Comparison of ENCODE assay signal across 14 mouse cellular contexts in genomic region chr11:118142547-118143165, GRCm38 (mm10). TPM values are rescaled to one million over a fixed set of nuclear protein-coding genes. Genes with fewer than 3 reads are reported as not detected.
DNase-seq lines count a peak whose midpoint lies in the region; ATAC-seq and TF ChIP-seq lines count a peak whose summit lies in the region.
"Had no signal": no experiment of that assay in that cellular context is flagged by ENCODE, and none has a peak within 500 bp of the region (broad histone marks: within the 10 kb centered on the region; RNA-seq: fewer than 3 reads in every experiment).

No protein-coding gene starts in this region.

- no peak overlapping the region for H3K9ac ChIP-seq in kidney, embryonic 14.5 days (ENCODE audit: low read depth, low read length)
- no peak overlapping the region for H3K9ac ChIP-seq in hindbrain, embryonic 11.5 days (ENCODE audit: low read depth, low read length)
- no peak overlapping the region; the same call in 1 of the 2 replicates for H3K9ac ChIP-seq in neural tube, embryonic 11.5 days (ENCODE audit: low read length)
- H3K9ac ChIP-seq: embryonic facial prominence, embryonic 12.5 days had no signal

- no peak overlapping the region for H3K4me2 ChIP-seq in kidney, embryonic 14.5 days (replicated peaks; ENCODE audit: low read depth, low read length)
- no peak overlapping the region for H3K4me2 ChIP-seq in hindbrain, embryonic 11.5 days (replicated peaks; ENCODE audit: low read depth, low read length)
- H3K4me2 ChIP-seq in neural tube, embryonic 11.5 days (ENCODE audit: low read depth) = no peak overlapping the region
- H3K4me2 ChIP-seq: embryonic facial prominence, embryonic 12.5 days had no signal

- no peak overlapping the region for H3K27ac ChIP-seq in kidney, embryonic 14.5 days (ENCODE audit: low read depth, low read length)
- peak overlapping the region; percentile 59; the same call in 1 of the 2 replicates for H3K27ac ChIP-seq in hindbrain, embryonic 11.5 days (ENCODE audit: low read depth, low read length)
- H3K27ac ChIP-seq in neural tube, embryonic 11.5 days (ENCODE audit: low read depth, low read length) = peak overlapping the region; percentile 63; the same call in 1 of the 2 replicates
- H3K27ac ChIP-seq in embryonic facial prominence, embryonic 10.5 days (replicated peaks) = no peak overlapping the region; the same call in 1 of the 2 replicates
- H3K27ac ChIP-seq: embryonic facial prominence, embryonic 12.5 days; layer of hippocampus, adult 2 months had no signal

- no peaks in the 10 kb centered on the region for H3K36me3 ChIP-seq in kidney, embryonic 14.5 days (ENCODE audit: control insufficient read depth, insufficient read depth, low read length)
- no peaks in the 10 kb centered on the region for H3K36me3 ChIP-seq in hindbrain, embryonic 11.5 days (ENCODE audit: control insufficient read depth, insufficient read depth, low read length)
- H3K36me3 ChIP-seq in neural tube, embryonic 11.5 days (ENCODE audit: control insufficient read depth, insufficient read depth, low read length) = no peaks in the 10 kb centered on the region
- no peaks in the 10 kb centered on the region for H3K36me3 ChIP-seq in embryonic facial prominence, embryonic 10.5 days (replicated peaks)
- H3K36me3 ChIP-seq: embryonic facial prominence, embryonic 12.5 days had no signal

- H3K27me3 ChIP-seq in kidney, embryonic 14.5 days (ENCODE audit: control insufficient read depth, insufficient read depth, low read length) = no peaks in the 10 kb centered on the region
- no peaks in the 10 kb centered on the region for H3K27me3 ChIP-seq in hindbrain, embryonic 11.5 days (ENCODE audit: control insufficient read depth, insufficient read depth, low read length)
- H3K27me3 ChIP-seq in neural tube, embryonic 11.5 days (ENCODE audit: control insufficient read depth, insufficient read depth, low read length) = no peaks in the 10 kb centered on the region
- no peaks in the 10 kb centered on the region for H3K27me3 ChIP-seq in embryonic facial prominence, embryonic 10.5 days (replicated peaks; ENCODE audit: low read depth, poor library complexity, severe bottlenecking)
- H3K27me3 ChIP-seq: CH12.LX; embryonic facial prominence, embryonic 12.5 days had no signal

- TF ChIP-seq CTCF in brain, embryonic 14.5 days (IDR thresholded peaks at IDR 0.05; ENCODE audit: borderline replicate concordance, extremely low read depth, insufficient read depth, insufficient read length) = no peak

- TF ChIP-seq POLR2A in brain, embryonic 14.5 days (IDR thresholded peaks at IDR 0.05; ENCODE audit: borderline replicate concordance, extremely low read depth, insufficient read depth, insufficient read length, poor library complexity, severe bottlenecking) = no peak

- H3K4me3 ChIP-seq in kidney, embryonic 14.5 days (ENCODE audit: low read length) = no peak overlapping the region
- no peak overlapping the region for H3K4me3 ChIP-seq in hindbrain, embryonic 11.5 days (ENCODE audit: low read depth, low read length)
- no peak overlapping the region for H3K4me3 ChIP-seq in neural tube, embryonic 11.5 days (ENCODE audit: low read depth, low read length)
- H3K4me3 ChIP-seq in embryonic facial prominence, embryonic 10.5 days = no peak overlapping the region
- H3K4me3 ChIP-seq: embryonic facial prominence, embryonic 12.5 days; layer of hippocampus, adult 2 months had no signal

- H3K9me3 ChIP-seq in kidney, embryonic 14.5 days (ENCODE audit: control insufficient read depth, low read length) = peaks cover 4% of the 10 kb centered on the region; the same call in 1 of the 2 replicates
- no peaks in the 10 kb centered on the region for H3K9me3 ChIP-seq in hindbrain, embryonic 11.5 days (ENCODE audit: control insufficient read depth, low read length)
- no peaks in the 10 kb centered on the region for H3K9me3 ChIP-seq in neural tube, embryonic 11.5 days (ENCODE audit: control insufficient read depth, low read length)
- H3K9me3 ChIP-seq in embryonic facial prominence, embryonic 10.5 days = peaks cover 5% of the 10 kb centered on the region; the same call in 1 of the 2 replicates
- H3K9me3 ChIP-seq: embryonic facial prominence, embryonic 12.5 days had no signal

- ATAC-seq in kidney, embryonic 14.5 days (ENCODE audit: low FRiP score, low TSS enrichment) = 0 out of 2 replicates have a peak, but pooled peaks have one; percentile 16
- peak; percentile 49; the same call in 1 of the 2 replicates for ATAC-seq in hindbrain, embryonic 11.5 days (ENCODE audit: low FRiP score)
- peak; percentile 67; the same call in 1 of the 2 replicates for ATAC-seq in neural tube, embryonic 11.5 days (ENCODE audit: insufficient read depth, low FRiP score, low TSS enrichment)
- ATAC-seq: lung, postnatal 0 days had no signal

- H3K4me1 ChIP-seq in kidney, embryonic 14.5 days (ENCODE audit: control insufficient read depth, insufficient read depth, low read length) = no peaks in the 10 kb centered on the region
- no peaks in the 10 kb centered on the region for H3K4me1 ChIP-seq in hindbrain, embryonic 11.5 days (replicated peaks; ENCODE audit: control insufficient read depth, insufficient read depth, low read length)
- H3K4me1 ChIP-seq in neural tube, embryonic 11.5 days (ENCODE audit: control insufficient read depth, insufficient read depth, low read length) = no peaks in the 10 kb centered on the region; the same call in 1 of the 2 replicates
- peaks cover 18% of the 10 kb centered on the region for H3K4me1 ChIP-seq in embryonic facial prominence, embryonic 10.5 days

- DNase-seq in kidney, postnatal 14 days = no peak
- DNase-seq in brain, embryonic 14.5 days (ENCODE audit: low read depth) = peak; percentile 36
- peak; percentile 49 for DNase-seq in hindbrain, embryonic 11.5 days (ENCODE audit: low spot score)
- peak; percentile 37 for DNase-seq in neural tube, embryonic 11.5 days (ENCODE audit: low spot score)
- DNase-seq in lung, postnatal 4 days = no peak
- DNase-seq in embryonic facial prominence, embryonic 10.5 days (ENCODE audit: low spot score) = no peak
- no peak for DNase-seq in right cerebral cortex, postnatal 25 days
- DNase-seq: heart, postnatal 4 days; thymus, postnatal 14 days had no signal

- 34% methylated on average over 7 of the region's 7 CpGs for WGBS in kidney, embryonic 14.5 days
- WGBS in hindbrain, embryonic 11.5 days = 28% methylated on average over 7 of the region's 7 CpGs
- WGBS in neural tube, embryonic 11.5 days = 21% methylated on average over 7 of the region's 7 CpGs
- WGBS in embryonic facial prominence, embryonic 10.5 days = 32% methylated on average over 7 of the region's 7 CpGs

RNA-seq across cellular contexts. Expression of gene Dnah17, which starts 12.2 kb away (rescaled TPM):
- 0.20 and 0.23 TPM in 2 replicates for polyA plus RNA-seq in kidney, embryonic 14.5 days (2014; fragmentation: Nextera tagmentation; extraction: Ambion mirVana)
- polyA plus RNA-seq in brain, embryonic 14.5 days (2012; rRNA removed) = 0.10 and 0.19 TPM in 2 replicates
- polyA plus RNA-seq in hindbrain, embryonic 11.5 days (2014; fragmentation: Nextera tagmentation; extraction: Ambion mirVana) = 0.14 and 0.17 TPM in 2 replicates
- polyA plus RNA-seq in neural tube, embryonic 11.5 days (2014; fragmentation: Nextera tagmentation; extraction: Ambion mirVana) = 0.13 and 0.23 TPM in 2 replicates
- polyA plus RNA-seq in embryonic facial prominence, embryonic 10.5 days (2016; fragmentation: Nextera tagmentation; extraction: Ambion mirVana) = 0.17 and 0.19 TPM in 2 replicates

Comparison
In these comparisons a context has a peak if more than half of its experiments do, and no peak if none do; other contexts are left out.
1. ATAC-seq: peak in every context shown above with its lines; median percentile 67 in neural tube, embryonic 11.5 days; 49 in hindbrain, embryonic 11.5 days; 16 in kidney, embryonic 14.5 days.
2. H3K27ac ChIP-seq: peak in hindbrain, embryonic 11.5 days (single experiment) and neural tube, embryonic 11.5 days (single experiment); none in kidney, embryonic 14.5 days (single experiment) and embryonic facial prominence, embryonic 10.5 days (single experiment).
3. DNase-seq: peak in brain, embryonic 14.5 days (single experiment), hindbrain, embryonic 11.5 days (single experiment) and neural tube, embryonic 11.5 days (single experiment); none in kidney, postnatal 14 days (single experiment), lung, postnatal 4 days (0 of 2), embryonic facial prominence, embryonic 10.5 days (single experiment) and right cerebral cortex, postnatal 25 days (single experiment).